Mouse (Mus musculus): ENCODE data around the gene Olfr514.

Gene Olfr514

GRCm38 (mm10) chr7:108825897-108826296, at the start of gene Olfr514:
TSS of gene Olfr514 (minus strand) at chr7:108825997.
- in situ Hi-C loops (cut with MboI, MseI), result no loop called here

- in situ Hi-C loops (cut with MboI, MseI), result no loop called here
These were observed 46.5 kb upstream of the Olfr514 start, which contains the start of gene Olfr517 for GRCm38 (mm10) chr7:108872279-108872678. TSS of gene Olfr517 (minus strand) at chr7:108872379.

DNA sequence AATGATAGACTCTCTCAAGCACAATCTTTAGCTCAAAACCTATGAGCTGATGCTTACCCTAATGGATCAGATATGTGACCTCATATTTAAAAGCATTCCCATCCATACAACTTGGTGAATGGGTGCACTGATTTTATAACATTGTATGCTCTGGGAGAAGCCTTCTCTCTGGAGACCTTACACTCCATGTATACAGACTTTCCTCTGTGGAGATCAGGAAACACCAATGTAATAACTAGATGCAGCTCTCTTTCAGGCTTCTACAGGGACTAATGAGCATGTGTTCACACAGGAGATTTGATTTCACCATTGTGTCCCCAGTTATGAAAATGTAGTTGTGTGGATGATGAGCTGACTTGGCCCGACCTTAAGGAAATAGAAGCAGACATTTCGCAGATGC, 24.6 kb upstream of the Olfr514 start, which contains the start of gene Olfr516:
TSS of gene Olfr516 (minus strand) at position 101 of the 400 bp plus-strand sequence.
- in situ Hi-C loops (cut with MboI, MseI), result no loop called here

- in situ Hi-C loops (cut with MboI, MseI), result loop anchor here (5.0 kb wide), 1 partner anchor 213 kb away; no protein-coding TSS in a partner anchor
These were observed 11.1 kb downstream of the Olfr514 start for GRCm38 (mm10) chr7:108814593-108815215.

GRCm38 (mm10) chr7:108797205-108797933, 28.4 kb downstream of the Olfr514 start:
- in situ Hi-C loops (cut with MboI, MseI), result no loop called here

Data from T-helper 1 cell (primary cell).